9 mouse cellular contexts compared by ENCODE assay signal in genomic region chr11:116368116-116368515, GRCm38 (mm10). TPM values are rescaled to one million over a fixed set of nuclear protein-coding genes. Genes with fewer than 3 reads are reported as not detected.
DNase-seq lines count a peak whose midpoint lies in the region; ATAC-seq and TF ChIP-seq lines count a peak whose summit lies in the region.
"Had no signal": no experiment of that assay in that cellular context is flagged by ENCODE, and none has a peak within 500 bp of the region (broad histone marks: within the 10 kb centered on the region; RNA-seq: fewer than 3 reads in every experiment).

No protein-coding gene starts in this region.

- H3K27ac ChIP-seq in heart, embryonic 16.5 days (ENCODE audit: low read length): no peak overlapping the region

- H3K4me2 ChIP-seq in heart, embryonic 16.5 days (ENCODE audit: low read depth, low read length): no peak overlapping the region

- DNase-seq in G1E (ENCODE audit: low spot score): peak; percentile 61
- DNase-seq in adrenal gland, postnatal 4 days (ENCODE audit: low spot score in 2 of 2): peak; percentile 71 to 78
- peak; percentile 57 to 80 for DNase-seq in layer of hippocampus, adult 8-10 months (ENCODE audit: low spot score in 2 of 2)
- DNase-seq in lung, postnatal 25 days (ENCODE audit: low spot score): peak; percentile 86
- DNase-seq in right cerebral cortex, postnatal 25 days: peak; percentile 66
- DNase-seq in urinary bladder, postnatal 25 days (ENCODE audit: low spot score): peak; percentile 82

- H3K9ac ChIP-seq in heart, embryonic 16.5 days (ENCODE audit: low read length): no peak overlapping the region

- peaks cover 8% of the 10 kb centered on the region; the same call in 1 of the 2 replicates for H3K27me3 ChIP-seq in G1E (ENCODE audit: insufficient read depth, low read length)
- H3K27me3 ChIP-seq in heart, embryonic 16.5 days (ENCODE audit: control insufficient read depth, insufficient read depth, low read length): no peaks in the 10 kb centered on the region

- no peak for ATAC-seq in G1E (ENCODE audit: extremely low read depth, insufficient number of reproducible peaks, low FRiP score, poor library complexity, severe bottlenecking)
- ATAC-seq in erythroblast, adult 5-6 weeks (replicated peaks; ENCODE audit: low FRiP score, poor library complexity, severe bottlenecking): peak; percentile 93
- peak; percentile 73; the same call in 1 of the 2 replicates for ATAC-seq in heart, embryonic 16.5 days (replicated peaks; ENCODE audit: extremely low read depth, insufficient read depth, low FRiP score)

- no peak overlapping the region for H3K4me3 ChIP-seq in G1E (ENCODE audit: low read depth, low read length)
- H3K4me3 ChIP-seq in heart, embryonic 16.5 days (ENCODE audit: low read length): no peak overlapping the region
- H3K4me3 ChIP-seq: myocyte had no signal

- H3K9me3 ChIP-seq in G1E (replicated peaks): no peaks in the 10 kb centered on the region
- no peaks in the 10 kb centered on the region for H3K9me3 ChIP-seq in heart, embryonic 16.5 days (replicated peaks; ENCODE audit: control insufficient read depth, low read length)

- 28% methylated on average over 9 of the region's 9 CpGs for WGBS in heart, embryonic 16.5 days

- TF ChIP-seq CTCF in G1E (IDR thresholded peaks at IDR 0.05; ENCODE audit: low read depth, low read length): peak; percentile 87

- H3K4me1 ChIP-seq in G1E (ENCODE audit: insufficient read depth, low read depth, low read length): peaks cover 36% of the 10 kb centered on the region
- peaks cover 3% of the 10 kb centered on the region for H3K4me1 ChIP-seq in heart, embryonic 16.5 days (ENCODE audit: control insufficient read depth, insufficient read depth, low read length)

- H3K36me3 ChIP-seq in G1E (replicated peaks): no peaks in the 10 kb centered on the region
- no peaks in the 10 kb centered on the region for H3K36me3 ChIP-seq in heart, embryonic 16.5 days (ENCODE audit: control insufficient read depth, insufficient read depth)

RNA-seq across cellular contexts. Expression of gene Foxj1, which starts 32.9 kb away (rescaled TPM):
- not detected in 2 replicates for total RNA-seq in G1E (2014; fragmentation: Nextera tagmentation)
- total RNA-seq in G1E (2017): 0.11 and 0.29 TPM in 2 replicates
- 0.05 and 0.11 TPM in 2 replicates for polyA plus RNA-seq in G1E (2012)
- total RNA-seq in adrenal gland, postnatal 4 days (2021): under 1 TPM; 0.37 to 0.90 TPM
- total RNA-seq in erythroblast, adult 5-6 weeks (2015; ENCODE audit: low replicate concordance): not detected in 2 replicates
- not detected in 2 replicates for total RNA-seq in erythroblast, adult 5-6 weeks (2017; ENCODE audit: low replicate concordance)
- 2.0 and 4.3 TPM in 2 replicates for polyA plus RNA-seq in heart, embryonic 16.5 days (2015; fragmentation: Nextera tagmentation; extraction: Ambion mirVana)
- 1 to 10 TPM; 4.5 to 7.4 (median 6.2) TPM for total RNA-seq in layer of hippocampus, adult 8-10 months (2022)

RNA-seq across cellular contexts. Expression of gene Rnf157, which starts 44.7 kb away (rescaled TPM):
- 19.4 and 23.7 TPM in 2 replicates for total RNA-seq in G1E (2014; fragmentation: Nextera tagmentation)
- total RNA-seq in G1E (2017): 10.0 and 10.6 TPM in 2 replicates
- 6.1 and 7.1 TPM in 2 replicates for polyA plus RNA-seq in G1E (2012)
- 10 to 100 TPM; 20.0 to 22.0 TPM for total RNA-seq in adrenal gland, postnatal 4 days (2021)
- 0.63 and 1.7 TPM in 2 replicates for total RNA-seq in erythroblast, adult 5-6 weeks (2015; ENCODE audit: low replicate concordance)
- 2.0 and 2.1 TPM in 2 replicates for total RNA-seq in erythroblast, adult 5-6 weeks (2017; ENCODE audit: low replicate concordance)
- polyA plus RNA-seq in heart, embryonic 16.5 days (2015; fragmentation: Nextera tagmentation; extraction: Ambion mirVana): 7.8 and 11.6 TPM in 2 replicates
- total RNA-seq in layer of hippocampus, adult 8-10 months (2022): 100 to 1,000 TPM; 220 to 248 (median 241) TPM

Comparison
In these comparisons a context has a peak if more than half of its experiments do, and no peak if none do; other contexts are left out.
1. RNA of gene Rnf157, which starts 44.7 kb away (total RNA-seq): 220 to 248 TPM in layer of hippocampus, adult 8-10 months; 10.0 to 23.7 TPM in G1E, 20.0 to 22.0 TPM in adrenal gland, postnatal 4 days and 0.63 to 2.1 TPM in erythroblast, adult 5-6 weeks; every median in the first group is over 4 times any median in the second.
2. Peak in every context shown above with its lines, with median percentiles within 50 percentile points of each other: DNase-seq.